Mouse (Mus musculus): ENCODE measurements around the gene Slc5a11.

DNA sequence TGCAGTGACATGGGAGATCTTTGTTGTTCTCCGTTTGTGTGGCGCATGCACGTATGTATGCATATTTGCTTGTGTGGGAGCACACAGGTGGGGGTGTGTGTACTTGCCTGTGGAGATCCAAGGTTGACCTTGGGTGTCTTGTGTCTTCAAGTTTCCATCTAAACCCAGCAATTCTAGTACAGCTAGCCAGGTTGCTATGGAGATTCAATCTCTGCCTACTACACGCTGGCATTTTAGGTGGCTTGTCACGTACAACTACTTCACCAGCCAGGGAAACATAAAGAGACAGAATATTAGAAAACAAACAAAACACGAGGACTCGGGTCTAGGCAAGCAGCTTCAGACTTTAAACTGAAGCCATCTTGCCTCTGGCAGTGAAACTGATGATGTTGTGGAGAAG lies 38.8 kb downstream of the Slc5a11 start:
- TF ChIP-seq GATA2 (IDR thresholded peaks at IDR 0.05; ENCODE audit: borderline replicate concordance, low read depth, low read length): no peak
- no peak for TF ChIP-seq CTCF (IDR thresholded peaks at IDR 0.05; ENCODE audit: low read depth, low read length)
- no peak for TF ChIP-seq TAL1 (conservative IDR thresholded peaks at IDR 0.05; ENCODE audit: low read depth, low read length)
- no peak for TF ChIP-seq GATA1 (IDR thresholded peaks at IDR 0.05; ENCODE audit: borderline replicate concordance, low read length)
